Mouse (Mus musculus) myocyte (in vitro differentiated cells): ENCODE data around the gene Cxxc4.

Experiments used
- POLR2A ChIP-seq: IDR thresholded peaks from one replicate; pipeline ENCODE4 v1.6.1; 2011; ENCODE audit warnings: low read depth, mild to moderate bottlenecking, control low read depth, moderate library complexity; ENCODE audit not compliant: insufficient read length
- POLR2AphosphoS2 ChIP-seq: IDR thresholded peaks from one replicate; pipeline ENCODE4 v1.6.1; 2011; ENCODE audit warnings: low read depth, control low read depth; ENCODE audit not compliant: insufficient read length

GRCm38 (mm10) chr3:134254221-134254620 lies 17.9 kb downstream of the Cxxc4 start:
- TF ChIP-seq POLR2A (no peak), POLR2AphosphoS2 (no peak)
